Mouse (Mus musculus) kidney, embryonic 16.5 days (tissue): ENCODE data around the gene Rbbp5. TPM values are rescaled to one million over a fixed set of nuclear protein-coding genes. Genes with fewer than 3 reads are reported as not detected.
"Not testable (repeated sequence)": the region's sequence is repeated elsewhere in the genome, so short reads cannot be mapped to it uniquely, and the experiment has no call there.

Source experiments
- ATAC-seq: fragments of 200-750 bp; cut with Nextera tagmentation; 2 replicates; pipeline ENCODE4 v1.8.0; 2017; ENCODE audit warnings: moderate TSS enrichment; ENCODE audit not compliant: low FRiP score, low TSS enrichment
- H3K27ac ChIP-seq: fragments of 300-500 bp; sonication (generic); 2 replicates; pipeline ENCODE4 v1.5.1; 2014; ENCODE audit warnings: low read length
- H3K27me3 ChIP-seq: fragments of 300-500 bp; sonication (generic); 2 replicates; pipeline ENCODE4 v1.6.1; 2014; ENCODE audit warnings: low read length, control low read depth, mixed read lengths; ENCODE audit not compliant: insufficient read depth
- H3K36me3 ChIP-seq: fragments of 300-500 bp; sonication (generic); 2 replicates; pipeline ENCODE4 v1.6.1; 2014; ENCODE audit warnings: low read length, control low read depth, mixed read lengths; ENCODE audit not compliant: insufficient read depth
- H3K4me1 ChIP-seq: fragments of 300-500 bp; sonication (generic); 2 replicates; pipeline ENCODE4 v1.6.1; 2014; ENCODE audit warnings: low read length, control low read depth, mixed read lengths; ENCODE audit not compliant: insufficient read depth
- H3K4me2 ChIP-seq: fragments of 300-500 bp; sonication (generic); replicated peaks from 2 replicates; pipeline ENCODE4 v1.6.1; 2014; ENCODE audit warnings: low read depth, low read length
- H3K4me3 ChIP-seq: fragments of 300-500 bp; sonication (generic); 2 replicates; pipeline ENCODE4 v1.5.1; 2014; ENCODE audit warnings: mild to moderate bottlenecking, low read length
- H3K9ac ChIP-seq: fragments of 300-500 bp; sonication (generic); replicated peaks from 2 replicates; pipeline ENCODE4 v1.6.1; 2014; ENCODE audit warnings: low read length
- H3K9me3 ChIP-seq: fragments of 300-500 bp; sonication (generic); 2 replicates; pipeline ENCODE4 v1.6.1; 2016; ENCODE audit warnings: low read length, control low read depth
- WGBS: fragments of 180-500 bp; shearing (Covaris S2); extraction: QIAGEN DNeasy Blood & Tissue Kit; methylation state at CpG from one replicate; pipeline ENCODE4 v1.1.7; 2014; 5-methylcytosine and 5-hydroxymethylcytosine counted together
- polyA plus RNA-seq: library from polyadenylated mRNA; unstranded; fragments of >200 nt; fragmentation: Nextera tagmentation; extraction: Ambion mirVana; gene quantifications from 2 replicates; pipeline ENCODE4 v1.2.1, GENCODE M21; 2015

The Rbbp5 gene
- polyA plus RNA-seq, 1 experiment from 2014 or later, result 46.6 TPM

- no peak for ATAC-seq
- 48% methylated on average over 5 of the region's 5 CpGs for WGBS
Observed at GRCm38 (mm10) chr1:132464651-132465050, 12.5 kb upstream of the Rbbp5 start.

GRCm38 (mm10) chr1:132468926-132469325 lies 8.2 kb upstream of the Rbbp5 start:
- Histone ChIP-seq H3K9ac (no peak overlapping the region), H3K36me3 (peaks cover 14% of the 10 kb centered on the region; the same call in 1 of the 2 replicates), H3K27ac (no peak overlapping the region), H3K9me3 (no peaks in the 10 kb centered on the region), H3K4me1 (peaks cover 3% of the 10 kb centered on the region; the same call in 1 of the 2 replicates), H3K4me2 (no peak overlapping the region), H3K4me3 (no peak overlapping the region), H3K27me3 (no peaks in the 10 kb centered on the region)
- ATAC-seq, result no peak

More at GRCm38 (mm10) chr1:132464651-132465050, 12.5 kb upstream of the Rbbp5 start:
- Histone ChIP-seq H3K9me3 (no peaks in the 10 kb centered on the region), H3K4me2 (no peak overlapping the region), H3K36me3 (peaks cover 31% of the 10 kb centered on the region), H3K27me3 (no peaks in the 10 kb centered on the region), H3K4me1 (peaks cover 3% of the 10 kb centered on the region; the same call in 1 of the 2 replicates), H3K27ac (no peak overlapping the region), H3K4me3 (no peak overlapping the region), H3K9ac (no peak overlapping the region)

GRCm38 (mm10) chr1:132469519-132469918 lies 7.6 kb upstream of the Rbbp5 start:
- ATAC-seq, result no peak
- Histone ChIP-seq H3K36me3 (peaks cover 10% of the 10 kb centered on the region; the same call in 1 of the 2 replicates), H3K4me2 (no peak overlapping the region), H3K4me3 (no peak overlapping the region), H3K4me1 (peaks cover 3% of the 10 kb centered on the region; the same call in 1 of the 2 replicates), H3K9me3 (no peaks in the 10 kb centered on the region), H3K27me3 (no peaks in the 10 kb centered on the region), H3K9ac (no peak overlapping the region), H3K27ac (no peak overlapping the region)
- WGBS, result 95% methylated on average over 7 of the region's 7 CpGs

GRCm38 (mm10) chr1:132470031-132470430 lies 7.1 kb upstream of the Rbbp5 start:
- 85% methylated on average over 1 of the region's 1 CpGs for WGBS
- H3K27ac ChIP-seq, ATAC-seq, H3K27me3 ChIP-seq, H3K4me1 ChIP-seq, H3K4me3 ChIP-seq, H3K9ac ChIP-seq, H3K4me2 ChIP-seq, H3K9me3 ChIP-seq: not testable (repeated sequence)
- H3K36me3 ChIP-seq, result peaks cover 10% of the 10 kb centered on the region; the same call in 1 of the 2 replicates

GRCm38 (mm10) chr1:132471032-132471431 lies 6.1 kb upstream of the Rbbp5 start:
- WGBS, result 92% methylated on average over 2 of the region's 2 CpGs
- Histone ChIP-seq H3K27ac (no peak overlapping the region), H3K4me3 (no peak overlapping the region), H3K27me3 (no peaks in the 10 kb centered on the region), H3K9ac (no peak overlapping the region), H3K4me1 (peaks cover 3% of the 10 kb centered on the region; the same call in 1 of the 2 replicates), H3K36me3 (peaks cover 5% of the 10 kb centered on the region; the same call in 1 of the 2 replicates), H3K9me3 (no peaks in the 10 kb centered on the region), H3K4me2 (no peak overlapping the region)
- no peak for ATAC-seq

GRCm38 (mm10) chr1:132471499-132471898 lies 5.7 kb upstream of the Rbbp5 start:
- Histone ChIP-seq H3K9me3 (no peaks in the 10 kb centered on the region), H3K4me2 (no peak overlapping the region), H3K27me3 (no peaks in the 10 kb centered on the region), H3K27ac (no peak overlapping the region), H3K4me1 (peaks cover 3% of the 10 kb centered on the region; the same call in 1 of the 2 replicates), H3K36me3 (peaks cover 4% of the 10 kb centered on the region; the same call in 1 of the 2 replicates), H3K4me3 (no peak overlapping the region), H3K9ac (no peak overlapping the region)
- WGBS, result 83% methylated on average over 5 of the region's 5 CpGs
- no peak for ATAC-seq

GRCm38 (mm10) chr1:132472537-132472936 lies 4.6 kb upstream of the Rbbp5 start:
- H3K4me1 ChIP-seq, result peaks cover 3% of the 10 kb centered on the region; the same call in 1 of the 2 replicates
- ATAC-seq, result no peak
- H3K4me2 ChIP-seq, result no peak overlapping the region
- H3K27me3 ChIP-seq, result no peaks in the 10 kb centered on the region
- H3K36me3 ChIP-seq, result no peaks in the 10 kb centered on the region
- H3K9ac ChIP-seq, result no peak overlapping the region
- WGBS, result 58% methylated on average over 5 of the region's 5 CpGs
- no peak overlapping the region for H3K4me3 ChIP-seq
- H3K27ac ChIP-seq, result no peak overlapping the region
- H3K9me3 ChIP-seq, result no peaks in the 10 kb centered on the region

GRCm38 (mm10) chr1:132474496-132474895 lies 2.7 kb upstream of the Rbbp5 start:
- WGBS, result 79% methylated on average over 1 of the region's 1 CpGs
- Histone ChIP-seq H3K4me2 (no peak overlapping the region), H3K9ac (no peak overlapping the region), H3K4me3 (no peak overlapping the region), H3K36me3 (no peaks in the 10 kb centered on the region), H3K27ac (no peak overlapping the region), H3K27me3 (no peaks in the 10 kb centered on the region), H3K4me1 (peaks cover 12% of the 10 kb centered on the region), H3K9me3 (no peaks in the 10 kb centered on the region)
- no peak for ATAC-seq

- H3K4me2 ChIP-seq, result peak overlapping the region; percentile 75
- peak; percentile 68 for ATAC-seq
- H3K9ac ChIP-seq, result peak overlapping the region; percentile 92
- WGBS, result 5% methylated on average over 9 of the region's 9 CpGs
- no peaks in the 10 kb centered on the region for H3K27me3 ChIP-seq
- no peaks in the 10 kb centered on the region for H3K9me3 ChIP-seq
- H3K36me3 ChIP-seq, result no peaks in the 10 kb centered on the region
- peak overlapping the region; percentile 77; the same call in 1 of the 2 replicates for H3K27ac ChIP-seq
- H3K4me1 ChIP-seq, result peaks cover 12% of the 10 kb centered on the region
- peak overlapping the region; percentile 88 for H3K4me3 ChIP-seq
Observed at GRCm38 (mm10) chr1:132476575-132476927, 614 bp upstream of the Rbbp5 start.

- Histone ChIP-seq H3K9ac (no peak overlapping the region), H3K4me3 (no peak overlapping the region), H3K9me3 (no peaks in the 10 kb centered on the region), H3K27me3 (no peaks in the 10 kb centered on the region), H3K4me1 (peaks cover 12% of the 10 kb centered on the region), H3K36me3 (no peaks in the 10 kb centered on the region), H3K27ac (no peak overlapping the region), H3K4me2 (no peak overlapping the region)
- no peak for ATAC-seq
- 95% methylated on average over 1 of the region's 1 CpGs for WGBS
Observed at GRCm38 (mm10) chr1:132479438-132479837, 2.3 kb downstream of the Rbbp5 start.
